Mouse (Mus musculus) embryonic fibroblast, embryonic 13.5 days (primary cell): Measurements from ENCODE around the gene Cstb.

Experiments
- CTCF ChIP-seq: IDR thresholded peaks from 2 replicates; pipeline ENCODE4 v1.5.1; 2011; ENCODE audit warnings: mild to moderate bottlenecking, control low read depth, low read length, moderate library complexity, borderline replicate concordance; ENCODE audit not compliant: insufficient read depth
- POLR2A ChIP-seq: IDR thresholded peaks from 2 replicates; pipeline ENCODE4 v1.6.1; 2011; ENCODE audit warnings: low read depth, mild to moderate bottlenecking, control low read depth, low read length, moderate library complexity

DNA sequence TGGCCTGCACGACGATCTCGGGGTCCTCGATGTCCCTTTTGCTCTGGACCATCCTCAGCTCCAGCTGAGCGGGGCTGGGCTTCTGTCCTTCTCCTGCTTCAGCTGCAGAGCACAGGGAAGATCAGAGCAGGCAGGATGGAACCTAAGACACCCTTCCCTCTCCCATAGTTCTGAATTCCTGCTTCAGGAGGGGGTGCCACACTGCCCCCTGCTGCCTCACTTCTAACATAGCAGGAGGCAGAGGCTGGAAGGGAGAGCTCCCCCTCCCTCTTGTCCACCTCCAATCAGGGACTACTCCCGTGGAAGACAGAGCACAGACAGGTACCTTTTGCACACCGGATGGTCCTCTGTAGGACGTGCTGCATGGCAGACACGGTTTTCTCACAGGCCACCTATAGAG is 15.3 kb downstream of the Cstb start:
- TF ChIP-seq CTCF (peak; percentile 72), POLR2A (no peak)
